9 mouse cellular contexts compared by ENCODE assay signal in the genomic region with DNA sequence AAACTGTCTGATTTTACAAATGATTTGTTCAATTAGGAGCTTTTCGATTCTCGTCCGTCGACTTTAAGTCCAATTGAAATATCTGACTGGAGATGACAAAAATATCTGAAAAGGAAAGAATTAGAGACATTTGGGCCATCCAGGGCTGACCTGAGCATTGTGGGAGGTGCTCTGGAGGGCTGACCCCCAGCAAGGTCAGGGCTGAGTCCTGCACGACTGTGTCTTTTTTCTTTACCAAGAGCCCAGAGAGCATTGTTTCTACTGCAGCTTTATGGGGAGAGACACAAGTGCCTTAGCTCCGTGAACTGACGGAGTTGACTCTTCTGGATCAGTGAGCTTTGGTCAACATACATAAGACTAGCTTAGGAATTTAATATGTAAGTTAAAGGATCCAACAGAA. TPM values are rescaled to one million over a fixed set of nuclear protein-coding genes. Genes with fewer than 3 reads are reported as not detected.
DNase-seq lines count a peak whose midpoint lies in the region; ATAC-seq lines count a peak whose summit lies in the region.
"Had no signal": no experiment of that assay in that cellular context is flagged by ENCODE, and none has a peak within 500 bp of the region (broad histone marks: within the 10 kb centered on the region; RNA-seq: fewer than 3 reads in every experiment).

No protein-coding gene starts in this region.

- peak overlapping the region; percentile 53 for H3K4me2 ChIP-seq in heart, embryonic 13.5 days
- H3K4me2 ChIP-seq in limb, embryonic 12.5 days = no peak overlapping the region
- peak overlapping the region; percentile 40 for H3K4me2 ChIP-seq in liver, embryonic 15.5 days
- H3K4me2 ChIP-seq: neural tube, embryonic 12.5 days had no signal

- peaks cover 79% of the 10 kb centered on the region for H3K4me1 ChIP-seq in heart, embryonic 13.5 days
- H3K4me1 ChIP-seq in limb, embryonic 12.5 days (replicated peaks) = peaks cover 49% of the 10 kb centered on the region
- peaks cover 40% of the 10 kb centered on the region for H3K4me1 ChIP-seq in limb, embryonic 10.5 days
- H3K4me1 ChIP-seq in brown adipose tissue, adult 24 weeks (ENCODE audit: control insufficient read depth, insufficient read depth, insufficient read length, low read length) = peaks cover 10% of the 10 kb centered on the region
- peaks cover 30% of the 10 kb centered on the region for H3K4me1 ChIP-seq in liver, embryonic 15.5 days (replicated peaks)

- peak overlapping the region; percentile 65; the same call in 1 of the 2 replicates for H3K9ac ChIP-seq in heart, embryonic 13.5 days
- no peak overlapping the region for H3K9ac ChIP-seq in limb, embryonic 12.5 days (replicated peaks)
- H3K9ac ChIP-seq in liver, embryonic 15.5 days = no peak overlapping the region
- H3K9ac ChIP-seq: neural tube, embryonic 12.5 days had no signal

- H3K4me3 ChIP-seq in heart, embryonic 13.5 days = peak overlapping the region; percentile 13; the same call in 1 of the 2 replicates
- H3K4me3 ChIP-seq in limb, embryonic 12.5 days (replicated peaks) = no peak overlapping the region
- H3K4me3 ChIP-seq in limb, embryonic 10.5 days = no peak overlapping the region
- H3K4me3 ChIP-seq in brown adipose tissue, adult 24 weeks (ENCODE audit: insufficient read depth, low read depth, low read length) = peak overlapping the region; percentile 42
- peak overlapping the region; percentile 6; the same call in 1 of the 2 replicates for H3K4me3 ChIP-seq in liver, embryonic 15.5 days (replicated peaks)
- H3K4me3 ChIP-seq: neural tube, embryonic 12.5 days had no signal

- no peak for ATAC-seq in heart, embryonic 13.5 days (ENCODE audit: extremely low read depth, insufficient number of reproducible peaks, low FRiP score, low TSS enrichment)
- ATAC-seq in limb, embryonic 12.5 days (ENCODE audit: insufficient number of reproducible peaks, insufficient read depth, low FRiP score, low TSS enrichment, low read depth) = no peak
- no peak for ATAC-seq in liver, embryonic 15.5 days (ENCODE audit: insufficient read depth)

- WGBS in heart, embryonic 13.5 days = 57% methylated on average over 7 of the region's 7 CpGs
- WGBS in limb, embryonic 12.5 days = 82% methylated on average over 7 of the region's 7 CpGs
- 82% methylated on average over 7 of the region's 7 CpGs for WGBS in limb, embryonic 10.5 days
- 52% methylated on average over 7 of the region's 7 CpGs for WGBS in liver, embryonic 15.5 days (ENCODE audit: insufficient replicate concordance)

- H3K27me3 ChIP-seq in heart, embryonic 13.5 days (replicated peaks) = no peaks in the 10 kb centered on the region
- H3K27me3 ChIP-seq in limb, embryonic 12.5 days = no peaks in the 10 kb centered on the region
- no peaks in the 10 kb centered on the region for H3K27me3 ChIP-seq in limb, embryonic 10.5 days (ENCODE audit: low read depth, poor library complexity, severe bottlenecking)
- H3K27me3 ChIP-seq in liver, embryonic 15.5 days = no peaks in the 10 kb centered on the region
- H3K27me3 ChIP-seq: neural tube, embryonic 12.5 days had no signal

- no peaks in the 10 kb centered on the region for H3K9me3 ChIP-seq in heart, embryonic 13.5 days
- H3K9me3 ChIP-seq in limb, embryonic 12.5 days = no peaks in the 10 kb centered on the region
- H3K9me3 ChIP-seq in limb, embryonic 10.5 days (replicated peaks) = no peaks in the 10 kb centered on the region
- no peaks in the 10 kb centered on the region for H3K9me3 ChIP-seq in liver, embryonic 15.5 days (replicated peaks)
- H3K9me3 ChIP-seq: neural tube, embryonic 12.5 days had no signal

- 0 out of 2 replicates have a peak, but pooled peaks cover 3% of the 10 kb centered on the region for H3K36me3 ChIP-seq in heart, embryonic 13.5 days
- H3K36me3 ChIP-seq in limb, embryonic 12.5 days = peaks cover 2% of the 10 kb centered on the region; the same call in 1 of the 2 replicates
- peaks cover 4% of the 10 kb centered on the region; the same call in 1 of the 2 replicates for H3K36me3 ChIP-seq in limb, embryonic 10.5 days
- no peaks in the 10 kb centered on the region for H3K36me3 ChIP-seq in liver, embryonic 15.5 days (replicated peaks)
- H3K36me3 ChIP-seq: neural tube, embryonic 12.5 days had no signal

- DNase-seq in heart, postnatal 4 days = no peak
- DNase-seq in limb, embryonic 10.5 days (ENCODE audit: low spot score) = no peak
- DNase-seq in layer of hippocampus, postnatal 25 days (ENCODE audit: extremely low spot score in 1 of 2, low spot score in 1 of 2) = no peak
- DNase-seq: cerebellum, adult 8-10 months had no signal

- H3K27ac ChIP-seq in heart, embryonic 13.5 days (replicated peaks) = peak overlapping the region; percentile 75
- peak overlapping the region; percentile 29; the same call in 1 of the 2 replicates for H3K27ac ChIP-seq in limb, embryonic 12.5 days
- no peak overlapping the region for H3K27ac ChIP-seq in limb, embryonic 10.5 days
- H3K27ac ChIP-seq in brown adipose tissue, adult 24 weeks (replicated peaks; ENCODE audit: low read depth, low read length) = peak overlapping the region; percentile 94
- no peak overlapping the region for H3K27ac ChIP-seq in liver, embryonic 15.5 days (replicated peaks)
- H3K27ac ChIP-seq: neural tube, embryonic 12.5 days had no signal

RNA-seq across cellular contexts. Expression of a gene that starts 43.4 kb away (rescaled TPM):
- polyA plus RNA-seq in heart, embryonic 13.5 days (2015; fragmentation: Nextera tagmentation; extraction: Ambion mirVana) = 36.7 and 39.3 TPM in 2 replicates
- 10 to 100 TPM; 74.5 to 76.9 TPM for total RNA-seq in heart, postnatal 4 days (2021)
- 65.6 and 68.6 TPM in 2 replicates for polyA plus RNA-seq in limb, embryonic 12.5 days (2016; fragmentation: Nextera tagmentation; extraction: Ambion mirVana)
- polyA plus RNA-seq in limb, embryonic 10.5 days (2016; fragmentation: Nextera tagmentation; extraction: Ambion mirVana) = 46.1 and 59.4 TPM in 2 replicates
- 32.5 and 47.5 TPM in 2 replicates for polyA plus RNA-seq in brown adipose tissue, adult 24 weeks (2012; ENCODE audit: insufficient read depth, insufficient read length, missing spikeins)
- 10.7 and 11.3 TPM in 2 replicates for polyA plus RNA-seq in liver, embryonic 15.5 days (2015; fragmentation: Nextera tagmentation; extraction: Ambion mirVana)
- 100 to 1,000 TPM; 139 to 153 TPM for total RNA-seq in layer of hippocampus, postnatal 25 days (2021)

Comparison
In these comparisons a context has a peak if more than half of its experiments do, and no peak if none do; other contexts are left out.
1. H3K27ac ChIP-seq: peak in heart, embryonic 13.5 days (single experiment), limb, embryonic 12.5 days (single experiment) and brown adipose tissue, adult 24 weeks (single experiment); none in limb, embryonic 10.5 days (single experiment) and liver, embryonic 15.5 days (single experiment).
2. H3K4me3 ChIP-seq: peak in heart, embryonic 13.5 days (single experiment), brown adipose tissue, adult 24 weeks (single experiment) and liver, embryonic 15.5 days (single experiment); none in limb, embryonic 12.5 days (single experiment) and limb, embryonic 10.5 days (single experiment).